Comparison of ENCODE assay signal across 13 mouse cellular contexts in genomic region chr2:75997726-75998125, GRCm38 (mm10). TPM values are rescaled to one million over a fixed set of nuclear protein-coding genes. Genes with fewer than 3 reads are reported as not detected.
A peak's percentile ranks its signal among the peaks of the same experiment; 100 is the strongest.
DNase-seq lines count a peak whose midpoint lies in the region; ATAC-seq and TF ChIP-seq lines count a peak whose summit lies in the region.
"Had no signal": no experiment of that assay in that cellular context is flagged by ENCODE, and none has a peak within 500 bp of the region (broad histone marks: within the 10 kb centered on the region; RNA-seq: fewer than 3 reads in every experiment).

No protein-coding gene starts in this region.

- H3K27me3 ChIP-seq in forebrain, embryonic 13.5 days, result no peaks in the 10 kb centered on the region
- H3K27me3 ChIP-seq in forebrain, embryonic 11.5 days (ENCODE audit: control insufficient read depth, insufficient read depth, low read length), result no peaks in the 10 kb centered on the region
- H3K27me3 ChIP-seq in intestine, embryonic 14.5 days (replicated peaks; ENCODE audit: control insufficient read depth, insufficient read depth, low read length), result no peaks in the 10 kb centered on the region
- H3K27me3 ChIP-seq: stomach, embryonic 15.5 days had no signal

- no peak overlapping the region for H3K9ac ChIP-seq in forebrain, embryonic 13.5 days
- H3K9ac ChIP-seq in forebrain, embryonic 11.5 days (ENCODE audit: low read length), result no peak overlapping the region
- no peak overlapping the region for H3K9ac ChIP-seq in intestine, embryonic 14.5 days (ENCODE audit: low read length)
- H3K9ac ChIP-seq: liver, embryonic 14.5 days; stomach, embryonic 15.5 days had no signal

- no peak for TF ChIP-seq CTCF in layer of hippocampus, adult 2 months (conservative IDR thresholded peaks at IDR 0.05)

- peak overlapping the region; percentile 65; the same call in 1 of the 2 replicates for H3K27ac ChIP-seq in forebrain, embryonic 13.5 days
- H3K27ac ChIP-seq in forebrain, embryonic 11.5 days (ENCODE audit: low read depth, low read length), result no peak overlapping the region
- H3K27ac ChIP-seq in layer of hippocampus, adult 2 months, result peak overlapping the region; percentile 43; the same call in 1 of the 2 replicates
- peak overlapping the region; percentile 39; the same call in 1 of the 2 replicates for H3K27ac ChIP-seq in intestine, embryonic 14.5 days (ENCODE audit: low read depth)
- H3K27ac ChIP-seq: liver, embryonic 14.5 days; stomach, embryonic 15.5 days had no signal

- DNase-seq in forebrain, embryonic 11.5 days (ENCODE audit: low spot score), result no peak
- no peak for DNase-seq in layer of hippocampus, adult 2 months (ENCODE audit: low spot score in 2 of 2)
- no peak for DNase-seq in layer of hippocampus, postnatal 36 days
- no peak for DNase-seq in intestine, embryonic 14.5 days (ENCODE audit: low spot score)
- peak; percentile 78 to 82 for DNase-seq in kidney, postnatal 36 days
- DNase-seq in spleen, postnatal 10 days (ENCODE audit: low spot score in 2 of 2), result no peak
- DNase-seq: cerebellum, postnatal 25 days had no signal

- no peak overlapping the region for H3K4me3 ChIP-seq in forebrain, embryonic 13.5 days
- no peak overlapping the region for H3K4me3 ChIP-seq in forebrain, embryonic 11.5 days (ENCODE audit: low read depth, low read length)
- no peak overlapping the region for H3K4me3 ChIP-seq in layer of hippocampus, adult 2 months
- H3K4me3 ChIP-seq in intestine, embryonic 14.5 days (ENCODE audit: low read depth, low read length), result no peak overlapping the region
- H3K4me3 ChIP-seq: megakaryocyte, embryonic 14.5 days; stomach, embryonic 15.5 days had no signal

- no peaks in the 10 kb centered on the region for H3K9me3 ChIP-seq in forebrain, embryonic 13.5 days (replicated peaks)
- H3K9me3 ChIP-seq in forebrain, embryonic 11.5 days (ENCODE audit: control insufficient read depth, low read length), result no peaks in the 10 kb centered on the region
- H3K9me3 ChIP-seq in intestine, embryonic 14.5 days (ENCODE audit: control insufficient read depth, low read length), result no peaks in the 10 kb centered on the region
- H3K9me3 ChIP-seq: megakaryocyte, embryonic 14.5 days; stomach, embryonic 15.5 days had no signal

- no peak overlapping the region for H3K4me2 ChIP-seq in forebrain, embryonic 13.5 days
- no peak overlapping the region for H3K4me2 ChIP-seq in forebrain, embryonic 11.5 days (ENCODE audit: low read depth, low read length, severe bottlenecking)
- H3K4me2 ChIP-seq in intestine, embryonic 14.5 days (ENCODE audit: low read length), result no peak overlapping the region
- H3K4me2 ChIP-seq: stomach, embryonic 15.5 days had no signal

- H3K4me1 ChIP-seq in forebrain, embryonic 13.5 days, result peaks cover 10% of the 10 kb centered on the region; the same call in 1 of the 2 replicates
- no peaks in the 10 kb centered on the region for H3K4me1 ChIP-seq in forebrain, embryonic 11.5 days (replicated peaks; ENCODE audit: control insufficient read depth, insufficient read depth, low read length)
- peaks cover 6% of the 10 kb centered on the region; the same call in 1 of the 2 replicates for H3K4me1 ChIP-seq in intestine, embryonic 14.5 days (replicated peaks; ENCODE audit: control insufficient read depth, insufficient read depth, low read length)
- H3K4me1 ChIP-seq: megakaryocyte, embryonic 14.5 days had no signal

- H3K36me3 ChIP-seq in forebrain, embryonic 13.5 days (ENCODE audit: poor library complexity, severe bottlenecking), result no peaks in the 10 kb centered on the region
- no peaks in the 10 kb centered on the region for H3K36me3 ChIP-seq in forebrain, embryonic 11.5 days (ENCODE audit: control insufficient read depth, insufficient read depth, low read length)
- H3K36me3 ChIP-seq in intestine, embryonic 14.5 days (ENCODE audit: control insufficient read depth, insufficient read depth, low read length), result no peaks in the 10 kb centered on the region
- H3K36me3 ChIP-seq: stomach, embryonic 15.5 days had no signal

- 77% methylated on average over 12 of the region's 12 CpGs for WGBS in forebrain, embryonic 13.5 days
- WGBS in forebrain, embryonic 11.5 days, result 67% methylated on average over 12 of the region's 12 CpGs
- WGBS in intestine, embryonic 14.5 days, result 51% methylated on average over 12 of the region's 12 CpGs

- ATAC-seq in forebrain, embryonic 13.5 days, result no peak
- no peak for ATAC-seq in forebrain, embryonic 11.5 days (replicated peaks; ENCODE audit: low FRiP score)
- ATAC-seq in intestine, embryonic 14.5 days (replicated peaks; ENCODE audit: low FRiP score, low TSS enrichment, low read depth), result no peak
- no peak for ATAC-seq in megakaryocyte-erythroid progenitor cell, adult 5-6 weeks (replicated peaks; ENCODE audit: low FRiP score, low TSS enrichment, poor library complexity, severe bottlenecking)

RNA-seq across cellular contexts. Expression of gene Ttc30a1, which starts 16.0 kb away (rescaled TPM):
- 8.1 and 8.4 TPM in 2 replicates for polyA plus RNA-seq in forebrain, embryonic 13.5 days (2015; fragmentation: Nextera tagmentation; extraction: Ambion mirVana)
- 10.6 and 11.2 TPM in 2 replicates for polyA plus RNA-seq in forebrain, embryonic 11.5 days (2014; fragmentation: Nextera tagmentation; extraction: Ambion mirVana)
- 1 to 10 TPM; 3.3 to 3.7 TPM for total RNA-seq in layer of hippocampus, adult 2 months (2021)
- 1 to 10 TPM; 3.4 to 3.6 TPM for total RNA-seq in layer of hippocampus, postnatal 36 days (2021)
- polyA plus RNA-seq in intestine, embryonic 14.5 days (2014; fragmentation: Nextera tagmentation; extraction: Ambion mirVana), result 6.5 and 7.8 TPM in 2 replicates
- total RNA-seq in megakaryocyte-erythroid progenitor cell, adult 5-6 weeks (2014; fragmentation: Nextera tagmentation), result 2.0 and 2.8 TPM in 2 replicates
- 4.2 and 4.4 TPM in 2 replicates for total RNA-seq in megakaryocyte-erythroid progenitor cell, adult 5-6 weeks (2017)

RNA-seq across cellular contexts. Expression of gene Ttc30a2, which starts 19.8 kb away (rescaled TPM):
- 0.45 and 0.56 TPM in 2 replicates for polyA plus RNA-seq in forebrain, embryonic 13.5 days (2015; fragmentation: Nextera tagmentation; extraction: Ambion mirVana)
- 0.28 and 0.61 TPM in 2 replicates for polyA plus RNA-seq in forebrain, embryonic 11.5 days (2014; fragmentation: Nextera tagmentation; extraction: Ambion mirVana)
- under 1 TPM; 0.20 to 0.52 TPM for total RNA-seq in layer of hippocampus, adult 2 months (2021)
- total RNA-seq in layer of hippocampus, postnatal 36 days (2021), result under 1 TPM; 0.40 to 0.56 TPM
- polyA plus RNA-seq in intestine, embryonic 14.5 days (2014; fragmentation: Nextera tagmentation; extraction: Ambion mirVana), result 0.44 and 0.51 TPM in 2 replicates
- total RNA-seq in megakaryocyte-erythroid progenitor cell, adult 5-6 weeks (2014; fragmentation: Nextera tagmentation), result not detected in 2 replicates
- not detected in 2 replicates for total RNA-seq in megakaryocyte-erythroid progenitor cell, adult 5-6 weeks (2017)
- total RNA-seq: granulocyte monocyte progenitor cell, adult 5-6 weeks had no signal

RNA-seq across cellular contexts. Expression of gene Ttc30b, which starts 59.3 kb away (rescaled TPM):
- polyA plus RNA-seq in forebrain, embryonic 13.5 days (2015; fragmentation: Nextera tagmentation; extraction: Ambion mirVana), result 11.3 and 14.1 TPM in 2 replicates
- polyA plus RNA-seq in forebrain, embryonic 11.5 days (2014; fragmentation: Nextera tagmentation; extraction: Ambion mirVana), result 6.7 and 7.2 TPM in 2 replicates
- 10 to 100 TPM; 13.6 to 15.7 TPM for total RNA-seq in layer of hippocampus, adult 2 months (2021)
- total RNA-seq in layer of hippocampus, postnatal 36 days (2021), result 10 to 100 TPM; 11.6 to 13.5 TPM
- 8.0 and 9.3 TPM in 2 replicates for polyA plus RNA-seq in intestine, embryonic 14.5 days (2014; fragmentation: Nextera tagmentation; extraction: Ambion mirVana)
- total RNA-seq in megakaryocyte-erythroid progenitor cell, adult 5-6 weeks (2014; fragmentation: Nextera tagmentation), result 0.15 and 0.54 TPM in 2 replicates
- 0.66 and 1.8 TPM in 2 replicates for total RNA-seq in megakaryocyte-erythroid progenitor cell, adult 5-6 weeks (2017)

Comparison
In these comparisons a context has a peak if more than half of its experiments do, and no peak if none do; other contexts are left out.
1. DNase-seq: peak in kidney, postnatal 36 days (2 of 2); none in forebrain, embryonic 11.5 days (single experiment), layer of hippocampus, adult 2 months (0 of 2), layer of hippocampus, postnatal 36 days (0 of 2), intestine, embryonic 14.5 days (single experiment) and spleen, postnatal 10 days (0 of 2).
2. RNA of gene Ttc30b, which starts 59.3 kb away (total RNA-seq): 13.6 to 15.7 TPM in layer of hippocampus, adult 2 months and 11.6 to 13.5 TPM in layer of hippocampus, postnatal 36 days; 0.15 to 1.8 TPM in megakaryocyte-erythroid progenitor cell, adult 5-6 weeks; every median in the first group is over 4 times any median in the second.